Mouse (Mus musculus): ENCODE data around the gene Cpm. TPM values are rescaled to one million over a fixed set of nuclear protein-coding genes. Genes with fewer than 3 reads are reported as not detected.

Gene Cpm
- 4.8 and 5.9 TPM in 2 replicates for polyA plus RNA-seq (2016; fragmentation: Nextera tagmentation; extraction: Ambion mirVana)

DNA sequence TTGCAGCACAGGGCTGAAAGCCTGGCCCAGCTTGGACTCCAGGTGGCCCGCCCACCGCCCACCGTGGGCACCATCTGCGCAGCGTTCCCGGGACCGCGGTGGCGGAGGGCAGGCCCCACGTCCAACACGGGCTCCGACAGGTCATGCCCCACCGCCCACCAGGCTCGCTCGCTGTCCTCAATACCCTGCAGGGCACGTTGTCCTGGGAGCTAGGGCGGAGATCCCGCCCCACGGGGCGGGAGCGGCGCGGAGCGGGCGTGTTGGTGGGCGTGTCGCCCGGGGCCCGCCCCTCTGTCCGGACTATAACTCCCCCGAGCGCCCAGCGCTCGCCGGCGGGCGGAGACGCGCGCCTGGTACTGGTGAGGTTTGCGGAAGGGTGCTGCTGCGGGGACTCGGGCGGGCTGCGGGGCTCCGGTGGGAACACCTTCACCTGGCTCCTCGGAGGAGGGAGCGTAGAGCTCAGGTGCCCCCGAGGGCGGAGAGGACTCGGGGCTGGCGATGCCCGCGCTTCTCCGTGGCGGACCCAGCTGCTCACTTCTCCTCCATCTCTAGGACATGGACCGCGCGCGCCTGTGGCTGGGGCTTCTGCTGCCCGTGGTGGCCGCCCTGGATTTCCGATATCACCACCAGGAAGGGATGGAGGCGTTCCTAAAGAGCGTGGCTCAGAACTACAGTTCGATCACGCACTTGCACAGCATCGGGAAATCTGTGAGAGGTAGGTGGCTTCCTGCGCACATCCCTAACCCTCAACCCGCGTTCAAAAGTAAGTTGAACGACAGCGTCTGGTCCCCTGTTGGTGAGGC is at the start of gene Cpm:
Gene Cpm (plus strand): TSS at position 332 of the 803 bp plus-strand sequence.
- no peaks in the 10 kb centered on the region for H3K9me3 ChIP-seq
- H3K27ac ChIP-seq: peak within 1 kb of the TSS; percentile 53; the same call in 1 of the 2 replicates
- WGBS: under 1% methylated on average over 73 of the region's 73 CpGs
- peaks cover 67% of the 10 kb centered on the region for H3K27me3 ChIP-seq (ENCODE audit: poor library complexity, severe bottlenecking)
- DNase-seq (ENCODE audit: extremely low spot score, low spot score): peak; percentile 76
- peak within 1 kb of the TSS; percentile 70 for H3K4me3 ChIP-seq
- peaks cover 37% of the 10 kb centered on the region for H3K4me1 ChIP-seq
- H3K36me3 ChIP-seq (replicated peaks): no peaks in the 10 kb centered on the region

DNA sequence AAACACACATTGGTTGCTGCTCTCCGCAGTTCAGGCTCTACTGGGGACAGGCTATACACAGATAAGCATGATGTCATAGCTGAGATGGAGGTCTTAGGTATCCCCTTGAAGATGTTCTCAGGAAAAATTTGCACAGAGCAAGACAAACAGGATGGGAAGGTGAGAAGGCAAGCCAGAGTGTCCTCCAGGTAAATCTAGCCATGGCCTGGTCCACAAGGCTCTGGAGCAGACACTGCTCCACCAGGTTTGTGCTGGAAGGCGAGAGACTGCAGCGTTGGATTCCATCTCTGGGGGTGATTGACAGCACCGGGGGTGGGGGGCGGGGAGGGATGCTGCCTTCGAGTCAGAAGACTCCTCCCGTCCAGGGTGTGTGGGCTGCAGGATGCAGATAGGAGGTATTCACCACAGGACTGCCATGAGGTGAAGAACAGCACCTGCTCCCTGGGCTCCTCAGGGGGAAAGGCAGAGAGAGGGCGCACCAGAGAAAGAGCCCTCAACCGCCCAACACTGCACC is 49.5 kb upstream of the Cpm start:
- Histone ChIP-seq H3K4me1 (peaks cover 10% of the 10 kb centered on the region; the same call in 1 of the 2 replicates), H3K9me3 (no peaks in the 10 kb centered on the region), H3K36me3 (replicated peaks) (no peaks in the 10 kb centered on the region), H3K27ac (no peak overlapping the region), H3K27me3 (ENCODE audit: poor library complexity, severe bottlenecking) (no peaks in the 10 kb centered on the region), H3K4me3 (no peak overlapping the region)
- DNase-seq (ENCODE audit: extremely low spot score, low spot score): no peak
- WGBS: 63% methylated on average over 9 of the region's 9 CpGs

- Histone ChIP-seq H3K9me3 (no peaks in the 10 kb centered on the region), H3K27ac (no peak overlapping the region), H3K4me3 (no peak overlapping the region), H3K27me3 (ENCODE audit: poor library complexity, severe bottlenecking) (no peaks in the 10 kb centered on the region), H3K36me3 (replicated peaks) (no peaks in the 10 kb centered on the region), H3K4me1 (peaks cover 10% of the 10 kb centered on the region; the same call in 1 of the 2 replicates)
- 93% methylated on average over 5 of the region's 5 CpGs for WGBS
- DNase-seq (ENCODE audit: extremely low spot score, low spot score): no peak
Observed at GRCm38 (mm10) chr10:117580405-117580804, 48.9 kb upstream of the Cpm start.

- Histone ChIP-seq H3K4me1 (peaks cover 7% of the 10 kb centered on the region; the same call in 1 of the 2 replicates), H3K9me3 (no peaks in the 10 kb centered on the region), H3K27ac (no peak overlapping the region), H3K4me3 (no peak overlapping the region), H3K36me3 (replicated peaks) (no peaks in the 10 kb centered on the region), H3K27me3 (ENCODE audit: poor library complexity, severe bottlenecking) (no peaks in the 10 kb centered on the region)
- DNase-seq (ENCODE audit: extremely low spot score, low spot score): no peak
- 92% methylated on average over 11 of the region's 11 CpGs for WGBS
Observed at GRCm38 (mm10) chr10:117581007-117581752, 48.1 kb upstream of the Cpm start.

- Histone ChIP-seq H3K4me3 (no peak overlapping the region), H3K4me1 (peaks cover 7% of the 10 kb centered on the region; the same call in 1 of the 2 replicates)
- 93% methylated on average over 3 of the region's 3 CpGs for WGBS
Observed at GRCm38 (mm10) chr10:117581753-117582062, 47.6 kb upstream of the Cpm start.

DNA sequence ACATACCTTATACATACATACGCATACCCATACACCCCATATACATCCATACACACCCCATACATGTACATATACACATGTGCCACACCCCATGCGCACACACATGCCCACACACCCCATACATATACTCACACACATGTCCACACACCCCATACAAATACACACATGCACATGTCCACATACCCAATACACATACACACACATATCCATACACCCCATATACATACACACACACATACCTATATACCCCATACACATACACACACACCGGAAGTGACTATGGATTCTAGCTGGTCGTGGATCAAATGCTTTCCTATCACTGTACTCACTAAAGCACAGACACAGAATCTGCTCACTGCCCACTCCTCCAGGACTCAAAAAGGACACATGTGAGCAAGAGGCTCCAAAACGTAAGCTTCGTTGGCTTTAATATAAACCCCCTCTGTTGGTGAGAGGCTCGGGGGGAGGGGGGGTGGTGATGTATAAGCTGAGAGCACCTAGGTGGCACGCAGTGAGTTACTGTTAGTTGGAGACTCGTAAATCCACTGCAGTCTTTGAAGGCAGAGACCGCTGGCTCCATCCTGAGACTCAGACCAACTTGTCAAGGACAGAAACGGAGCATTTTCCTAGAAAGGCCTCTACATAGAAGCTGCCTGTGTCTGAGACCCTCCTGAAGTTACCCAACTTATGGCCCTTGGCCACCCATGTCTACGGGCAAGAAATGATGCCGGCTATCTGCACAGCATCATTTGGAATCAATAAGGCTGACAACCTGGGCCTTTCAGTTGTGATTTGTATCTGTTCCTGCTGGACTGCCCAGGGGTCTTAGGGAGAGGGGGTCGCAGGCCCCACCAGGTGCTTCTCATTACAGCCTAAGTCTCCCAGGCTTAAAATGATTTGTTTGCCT is 45.9 kb upstream of the Cpm start:
- Histone ChIP-seq H3K36me3 (replicated peaks) (no peaks in the 10 kb centered on the region), H3K4me3 (no peak overlapping the region), H3K27me3 (ENCODE audit: poor library complexity, severe bottlenecking) (no peaks in the 10 kb centered on the region), H3K27ac (no peak overlapping the region), H3K9me3 (no peaks in the 10 kb centered on the region), H3K4me1 (peaks cover 7% of the 10 kb centered on the region; the same call in 1 of the 2 replicates)
- DNase-seq (ENCODE audit: extremely low spot score, low spot score): no peak
- 70% methylated on average over 14 of the region's 14 CpGs for WGBS

More at GRCm38 (mm10) chr10:117581753-117582062, 47.6 kb upstream of the Cpm start:
- no peaks in the 10 kb centered on the region for H3K9me3 ChIP-seq
- H3K36me3 ChIP-seq (replicated peaks): no peaks in the 10 kb centered on the region
- H3K27ac ChIP-seq: no peak overlapping the region
- no peak for DNase-seq (ENCODE audit: extremely low spot score, low spot score)
- H3K27me3 ChIP-seq (ENCODE audit: poor library complexity, severe bottlenecking): no peaks in the 10 kb centered on the region

DNA sequence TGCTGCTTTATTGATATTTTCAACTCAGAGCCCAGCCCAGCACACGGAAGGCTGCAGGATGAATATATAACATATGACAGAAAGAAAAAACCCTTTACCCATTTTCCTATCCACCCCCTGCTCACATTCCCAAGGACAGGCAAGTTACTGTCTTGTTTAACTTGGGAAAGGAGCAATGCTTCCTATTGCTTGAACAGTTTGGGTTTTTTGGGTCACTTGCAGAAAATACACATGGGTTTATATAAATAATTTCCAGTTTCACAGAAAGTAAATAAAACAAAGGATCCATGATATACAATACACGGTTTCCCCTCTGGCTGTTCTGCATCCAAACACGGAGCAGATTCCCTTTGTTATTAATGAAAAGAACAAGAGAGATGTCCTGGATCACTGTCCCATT is 45.2 kb upstream of the Cpm start:
- no peaks in the 10 kb centered on the region for H3K27me3 ChIP-seq (ENCODE audit: poor library complexity, severe bottlenecking)
- WGBS: 74% methylated on average over 3 of the region's 3 CpGs
- no peaks in the 10 kb centered on the region for H3K9me3 ChIP-seq
- H3K4me1 ChIP-seq: peaks cover 7% of the 10 kb centered on the region; the same call in 1 of the 2 replicates
- H3K4me3 ChIP-seq: no peak overlapping the region
- DNase-seq (ENCODE audit: extremely low spot score, low spot score): no peak
- no peak overlapping the region for H3K27ac ChIP-seq
- no peaks in the 10 kb centered on the region for H3K36me3 ChIP-seq (replicated peaks)

- Histone ChIP-seq H3K4me3 (no peak overlapping the region), H3K27me3 (ENCODE audit: poor library complexity, severe bottlenecking) (no peaks in the 10 kb centered on the region), H3K4me1 (peaks cover 7% of the 10 kb centered on the region; the same call in 1 of the 2 replicates), H3K9me3 (no peaks in the 10 kb centered on the region), H3K27ac (no peak overlapping the region), H3K36me3 (replicated peaks) (no peaks in the 10 kb centered on the region)
- 88% methylated on average over 6 of the region's 6 CpGs for whole genome bisulfite sequencing
- no peak for DNase-seq (ENCODE audit: extremely low spot score, low spot score)
Observed at GRCm38 (mm10) chr10:117584566-117585515, 44.5 kb upstream of the Cpm start.

- no peaks in the 10 kb centered on the region for H3K36me3 ChIP-seq (replicated peaks)
- H3K27ac ChIP-seq: no peak overlapping the region
- no peak for DNase-seq (ENCODE audit: extremely low spot score, low spot score)
- H3K4me1 ChIP-seq: peaks cover 7% of the 10 kb centered on the region; the same call in 1 of the 2 replicates
- H3K9me3 ChIP-seq: no peaks in the 10 kb centered on the region
- H3K27me3 ChIP-seq (ENCODE audit: poor library complexity, severe bottlenecking): no peaks in the 10 kb centered on the region
- H3K4me3 ChIP-seq: no peak overlapping the region
- 83% methylated on average over 2 of the region's 2 CpGs for WGBS
Observed at GRCm38 (mm10) chr10:117585600-117586299, 43.5 kb upstream of the Cpm start.

- Histone ChIP-seq H3K27ac (no peak overlapping the region), H3K9me3 (no peaks in the 10 kb centered on the region), H3K36me3 (replicated peaks) (no peaks in the 10 kb centered on the region), H3K27me3 (ENCODE audit: poor library complexity, severe bottlenecking) (no peaks in the 10 kb centered on the region), H3K4me1 (peaks cover 7% of the 10 kb centered on the region; the same call in 1 of the 2 replicates), H3K4me3 (no peak overlapping the region)
- no peak for DNase-seq (ENCODE audit: extremely low spot score, low spot score)
- WGBS: 78% methylated on average over 11 of the region's 11 CpGs
Observed at GRCm38 (mm10) chr10:117586859-117587258, 42.4 kb upstream of the Cpm start.

GRCm38 (mm10) chr10:117587335-117587734 is 42.0 kb upstream of the Cpm start:
- 92% methylated on average over 10 of the region's 10 CpGs for WGBS
- Histone ChIP-seq H3K9me3 (no peaks in the 10 kb centered on the region), H3K27ac (no peak overlapping the region), H3K36me3 (replicated peaks) (no peaks in the 10 kb centered on the region), H3K27me3 (ENCODE audit: poor library complexity, severe bottlenecking) (no peaks in the 10 kb centered on the region), H3K4me1 (peaks cover 7% of the 10 kb centered on the region; the same call in 1 of the 2 replicates), H3K4me3 (no peak overlapping the region)
- no peak for DNase-seq (ENCODE audit: extremely low spot score, low spot score)

Measured in forebrain, embryonic 10.5 days (tissue).